Mouse (Mus musculus) erythroblast, embryonic 14.5 days (primary cell): ENCODE measurements around the gene Fbln1.

Experiments
- GATA1 ChIP-seq: IDR thresholded peaks from 2 replicates; pipeline ENCODE4 v1.6.1; 2012; ENCODE audit warnings: low read length, inconsistent platforms, mixed read lengths
- TAL1 ChIP-seq: IDR thresholded peaks from 3 replicates; pipeline ENCODE4 v1.6.1; 2012; ENCODE audit warnings: low read length, inconsistent platforms, mixed read lengths

DNA sequence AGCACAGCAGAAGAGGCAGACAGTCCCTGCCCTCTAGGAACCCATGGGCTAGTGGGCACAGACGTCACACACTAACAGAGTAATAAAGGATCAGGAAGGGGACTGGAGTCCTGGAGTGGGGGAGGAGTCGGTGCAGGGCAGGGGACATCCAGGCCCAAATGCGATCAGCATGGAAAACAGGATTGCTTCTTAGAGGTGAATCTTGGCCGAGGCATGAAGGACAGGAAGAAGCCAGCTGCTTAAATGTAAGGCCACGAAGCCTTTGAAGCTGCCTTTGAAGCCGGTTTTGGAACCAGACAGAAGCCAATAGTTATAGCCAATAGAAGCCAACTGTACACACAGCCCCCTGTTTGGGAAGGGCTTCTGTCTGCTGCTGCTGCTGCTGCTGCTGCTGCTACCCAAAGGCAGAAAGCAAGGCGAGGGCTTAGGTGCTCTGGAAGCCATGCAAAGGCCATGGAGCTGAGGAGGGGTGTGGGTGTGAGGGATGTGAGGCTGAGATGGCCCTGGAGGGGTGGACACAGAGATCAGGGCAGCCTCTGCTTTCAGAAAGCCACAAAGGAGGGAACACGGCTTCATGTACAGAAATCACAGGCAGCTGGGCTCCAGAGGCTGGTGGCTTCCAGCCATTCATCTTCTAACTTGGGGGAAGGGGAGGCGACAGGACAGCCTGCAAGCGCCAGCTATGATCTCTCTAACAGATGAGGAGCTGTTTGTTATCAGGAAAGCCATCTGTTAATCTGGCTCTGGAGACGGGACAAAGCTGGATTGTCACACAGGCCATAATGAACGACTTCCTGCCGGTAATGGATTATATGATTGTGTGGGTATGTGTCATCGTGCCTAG is 5.1 kb upstream of the Fbln1 start:
- no peak for TF ChIP-seq GATA1
- no peak for TF ChIP-seq TAL1
